Mouse (Mus musculus): ENCODE measurements around the gene 2410015M20Rik. TPM values are rescaled to one million over a fixed set of nuclear protein-coding genes. Genes with fewer than 3 reads are reported as not detected.

The 2410015M20Rik gene
- polyA plus RNA-seq, 1 experiment from 2014 or later: 220 TPM

GRCm38 (mm10) chr17:56558448-56558847, 51.1 kb downstream of the 2410015M20Rik start:
- peak; percentile 68 for DNase-seq (ENCODE audit: low spot score)
- Histone ChIP-seq H3K27me3 (ENCODE audit: insufficient read depth, poor library complexity, severe bottlenecking) (no peaks in the 10 kb centered on the region), H3K4me3 (no peak overlapping the region), H3K36me3 (peaks cover 33% of the 10 kb centered on the region), H3K4me1 (replicated peaks) (0 out of 2 replicates have a peak, but pooled peaks cover 4% of the 10 kb centered on the region), H3K27ac (no peak overlapping the region), H3K9me3 (no peaks in the 10 kb centered on the region)
- 26% methylated on average over 3 of the region's 3 CpGs for WGBS

Other genes with a start within 250 kb of the 2410015M20Rik start
- 109 and 172 TPM in 2 replicates for gene Ptprs, start 133.3 kb downstream of the 2410015M20Rik start, polyA plus RNA-seq (2016; fragmentation: Nextera tagmentation; extraction: Ambion mirVana)
- gene Znrf4, start 97.3 kb downstream of the 2410015M20Rik start, polyA plus RNA-seq (2016; fragmentation: Nextera tagmentation; extraction: Ambion mirVana): not detected in 2 replicates
- 0.30 and 0.92 TPM in 2 replicates for gene Gm20219, start 55.4 kb downstream of the 2410015M20Rik start, polyA plus RNA-seq (2016; fragmentation: Nextera tagmentation; extraction: Ambion mirVana)
- gene Safb2, start 25.2 kb downstream of the 2410015M20Rik start, polyA plus RNA-seq (2016; fragmentation: Nextera tagmentation; extraction: Ambion mirVana): 83.6 and 98.7 TPM in 2 replicates
- 119 and 146 TPM in 2 replicates for gene Safb, start 24.9 kb downstream of the 2410015M20Rik start, polyA plus RNA-seq (2016; fragmentation: Nextera tagmentation; extraction: Ambion mirVana)
- gene Rpl36, start 3.6 kb upstream of the 2410015M20Rik start, polyA plus RNA-seq (2016; fragmentation: Nextera tagmentation; extraction: Ambion mirVana): 1,369 and 1,471 TPM in 2 replicates
- 52.9 and 54.6 TPM in 2 replicates for gene Lonp1, start 17.1 kb upstream of the 2410015M20Rik start, polyA plus RNA-seq (2016; fragmentation: Nextera tagmentation; extraction: Ambion mirVana)
- gene Catsperd, start 18.4 kb upstream of the 2410015M20Rik start, polyA plus RNA-seq (2016; fragmentation: Nextera tagmentation; extraction: Ambion mirVana): 0.66 and 0.95 TPM in 2 replicates
- gene Ranbp3, start 63.5 kb upstream of the 2410015M20Rik start, polyA plus RNA-seq (2016; fragmentation: Nextera tagmentation; extraction: Ambion mirVana): 130 and 139 TPM in 2 replicates
- 398 and 446 TPM in 2 replicates for gene Ndufa11, start 108.0 kb upstream of the 2410015M20Rik start, polyA plus RNA-seq (2016; fragmentation: Nextera tagmentation; extraction: Ambion mirVana)
- gene Vmac, start 108.3 kb upstream of the 2410015M20Rik start, polyA plus RNA-seq (2016; fragmentation: Nextera tagmentation; extraction: Ambion mirVana): 12.7 and 18.6 TPM in 2 replicates
- gene Nrtn, start 147.8 kb upstream of the 2410015M20Rik start, polyA plus RNA-seq (2016; fragmentation: Nextera tagmentation; extraction: Ambion mirVana): 4.4 and 5.1 TPM in 2 replicates
- gene Dus3l, start 155.0 kb upstream of the 2410015M20Rik start, polyA plus RNA-seq (2016; fragmentation: Nextera tagmentation; extraction: Ambion mirVana): 44.1 and 47.6 TPM in 2 replicates
- 1.3 TPM in 2 replicates for gene Prr22, start 160.5 kb upstream of the 2410015M20Rik start, polyA plus RNA-seq (2016; fragmentation: Nextera tagmentation; extraction: Ambion mirVana)
- 10.9 and 13.8 TPM in 2 replicates for gene Rfx2, start 221.2 kb upstream of the 2410015M20Rik start, polyA plus RNA-seq (2016; fragmentation: Nextera tagmentation; extraction: Ambion mirVana)

Measured in hindbrain, embryonic 10.5 days (tissue).